Mouse (Mus musculus) A20 (cell line): Measurements from ENCODE around the gene Arhgap44.

Experiments used
- DNase-seq: peaks from one replicate; pipeline ENCODE4 v3.0.0-alpha.2; 2011; ENCODE audit warnings: low read depth, low spot score

Arhgap44 gene

DNA sequence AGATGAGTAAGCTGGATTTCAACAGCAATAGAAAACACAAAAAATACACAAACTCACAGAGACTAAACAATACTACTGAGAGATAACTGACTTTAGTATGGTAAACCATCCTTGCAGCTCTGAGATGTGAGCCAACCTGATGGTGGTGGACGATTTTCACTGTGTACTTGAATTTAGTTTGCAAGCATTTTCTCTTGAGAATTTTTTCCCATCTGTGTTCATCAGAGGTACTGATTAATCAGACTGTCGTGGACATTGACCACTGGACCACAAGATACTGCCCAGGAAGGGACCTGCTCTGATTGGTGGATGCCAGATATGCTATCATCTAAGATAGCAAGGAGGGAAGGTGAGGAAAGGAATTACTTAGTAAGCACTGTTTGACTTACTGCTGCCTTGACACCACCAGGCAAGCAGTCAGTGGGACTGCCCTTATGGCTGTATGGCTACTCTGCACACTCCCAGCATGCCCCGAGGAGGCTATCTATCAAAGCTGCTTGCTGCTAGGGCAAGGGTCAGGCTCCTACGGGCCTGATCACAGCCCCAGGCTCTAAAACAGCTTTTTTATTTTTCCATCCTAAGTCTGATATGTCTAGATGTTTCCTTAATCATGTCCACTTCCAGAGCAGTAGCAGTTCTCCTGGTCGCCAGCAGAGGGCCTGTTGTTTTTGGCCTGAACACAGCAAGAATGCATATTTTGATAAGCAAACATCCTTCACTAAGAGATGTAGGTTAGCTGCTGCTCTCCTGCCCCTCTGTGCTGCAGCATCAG is 74.1 kb downstream of the Arhgap44 start:
- peak; percentile 1 for DNase-seq

DNA sequence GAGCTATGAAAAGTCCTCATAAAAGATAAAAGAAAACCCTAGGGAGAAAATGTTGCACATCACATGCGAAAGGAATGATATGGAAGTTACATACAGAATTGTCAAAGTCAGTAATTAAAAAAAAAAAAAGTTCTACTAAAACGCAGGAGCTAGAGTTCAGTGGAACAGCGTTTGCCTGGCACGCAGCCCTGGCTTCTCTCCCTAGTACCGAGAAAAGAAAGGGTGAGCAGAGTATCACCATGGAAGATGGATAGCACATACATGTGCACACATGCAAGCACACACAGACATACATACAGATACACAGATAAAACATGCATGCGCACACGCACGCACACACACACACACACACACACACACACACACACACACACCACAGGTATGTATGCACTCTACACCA is 82.0 kb downstream of the Arhgap44 start:
- no peak for DNase-seq

DNA sequence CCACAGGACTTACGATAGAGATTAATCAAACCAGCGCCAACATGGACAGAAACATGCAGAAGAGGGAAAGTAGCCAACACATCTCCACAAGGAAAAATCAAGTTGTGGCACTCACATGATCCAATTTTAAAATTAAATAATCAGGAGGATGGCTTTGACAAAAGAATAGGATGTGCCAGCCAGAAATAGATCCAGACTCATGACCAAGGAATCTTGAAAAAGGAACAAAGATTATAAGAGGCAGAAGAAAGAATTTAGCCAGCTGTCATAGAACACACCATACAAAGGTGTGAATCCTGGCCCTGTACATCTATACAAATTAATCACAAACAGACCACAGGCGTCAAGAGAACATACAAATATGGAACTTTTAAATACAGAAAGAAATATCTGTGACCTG is 82.5 kb downstream of the Arhgap44 start:
- no peak for DNase-seq

DNA sequence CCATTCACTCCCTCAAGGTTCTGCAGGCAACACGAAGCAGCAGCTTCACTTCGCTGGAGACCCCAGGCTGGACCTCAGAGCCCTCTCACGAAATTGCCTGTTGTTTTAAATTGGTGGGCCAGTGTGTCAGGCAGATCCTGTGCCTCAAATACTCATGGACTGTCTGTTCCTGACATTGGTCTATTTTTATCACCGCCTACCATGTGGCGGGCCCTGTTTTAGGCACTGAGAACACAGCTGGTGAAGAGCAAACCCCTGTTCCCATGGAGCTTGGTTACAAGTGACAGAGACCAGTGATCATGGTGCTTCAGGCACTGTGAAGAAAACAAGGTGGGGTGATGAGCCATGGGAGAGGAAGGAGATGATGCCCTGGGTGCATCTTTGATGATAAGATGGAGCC is 93.2 kb downstream of the Arhgap44 start:
- DNase-seq = no peak

DNA sequence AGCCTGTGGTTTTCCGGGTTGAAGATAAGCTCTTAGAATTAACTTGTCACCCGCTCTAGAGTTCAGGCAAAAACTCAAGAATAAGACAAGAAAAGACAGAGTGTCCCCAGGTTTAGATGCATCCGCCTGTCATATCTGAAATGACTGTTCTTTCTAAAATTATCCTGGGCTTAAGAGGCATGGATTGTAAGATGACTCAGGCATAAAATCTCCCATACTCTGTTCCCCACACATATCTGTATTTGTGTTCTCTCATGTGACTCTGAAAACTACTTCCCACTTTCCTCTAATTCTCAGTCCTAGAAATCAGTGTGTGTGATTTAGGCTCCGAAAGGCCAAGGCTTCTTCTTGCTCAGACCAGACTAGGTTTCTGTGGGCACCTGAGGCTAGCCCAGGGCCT is 93.7 kb downstream of the Arhgap44 start:
- DNase-seq = no peak

DNA sequence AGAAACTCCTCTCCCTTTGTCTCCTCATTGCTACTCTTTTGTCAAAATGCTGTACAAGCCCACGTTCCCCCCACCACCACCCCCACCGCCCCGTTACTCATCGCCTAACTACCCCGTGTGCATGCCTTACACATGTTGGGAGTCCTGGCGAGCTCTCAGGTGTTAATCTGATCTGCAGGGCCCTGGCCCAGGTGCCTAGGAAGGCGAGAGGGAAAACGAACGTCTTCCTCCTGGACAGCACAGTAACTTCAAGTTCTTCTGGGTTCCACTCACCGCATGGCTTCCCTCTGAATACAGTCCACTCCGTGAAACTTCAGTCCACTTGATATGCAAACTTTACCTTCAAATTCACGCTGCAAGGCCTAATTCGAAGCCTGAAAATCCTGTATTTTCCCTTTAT is 97.6 kb downstream of the Arhgap44 start:
- DNase-seq = no peak

DNA sequence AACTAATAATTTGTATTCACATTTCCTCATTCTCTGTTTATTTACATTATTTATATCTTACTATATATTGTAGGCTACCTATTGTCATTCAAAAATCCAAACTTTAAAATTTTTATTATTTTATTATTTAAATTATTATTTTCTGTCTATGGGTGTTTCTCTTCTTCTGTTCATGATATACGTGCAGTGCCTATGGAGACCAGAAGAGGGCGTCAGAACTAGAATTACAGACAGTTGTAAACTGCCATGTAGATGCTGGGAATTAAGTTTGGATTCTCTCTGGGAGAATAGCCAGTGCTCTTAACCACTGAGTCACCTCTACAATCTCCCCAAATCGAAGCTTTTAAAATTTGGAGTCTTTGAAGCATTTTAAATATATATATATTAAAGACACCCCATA is 101.3 kb downstream of the Arhgap44 start:
- DNase-seq = no peak

DNA sequence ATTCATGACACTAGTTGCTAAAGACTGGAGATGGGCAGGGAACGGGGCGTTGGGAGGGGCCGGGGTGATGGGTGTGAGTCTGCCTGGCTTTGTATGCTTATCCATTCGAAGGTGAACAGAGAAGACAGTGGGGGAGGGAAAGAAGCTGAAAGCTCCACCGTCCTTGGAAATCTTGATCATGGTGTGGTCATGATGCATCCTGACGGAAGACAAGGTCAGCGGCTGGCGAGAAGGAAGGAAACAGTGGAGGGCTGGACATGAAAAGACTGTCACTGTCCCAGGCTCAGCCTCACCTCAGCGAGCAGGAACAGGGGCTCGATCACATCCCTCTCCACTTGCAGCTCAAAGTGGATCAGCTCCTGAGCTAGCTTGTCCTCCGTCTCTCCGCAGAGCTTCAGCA is 103.2 kb downstream of the Arhgap44 start:
- no peak for DNase-seq

DNA sequence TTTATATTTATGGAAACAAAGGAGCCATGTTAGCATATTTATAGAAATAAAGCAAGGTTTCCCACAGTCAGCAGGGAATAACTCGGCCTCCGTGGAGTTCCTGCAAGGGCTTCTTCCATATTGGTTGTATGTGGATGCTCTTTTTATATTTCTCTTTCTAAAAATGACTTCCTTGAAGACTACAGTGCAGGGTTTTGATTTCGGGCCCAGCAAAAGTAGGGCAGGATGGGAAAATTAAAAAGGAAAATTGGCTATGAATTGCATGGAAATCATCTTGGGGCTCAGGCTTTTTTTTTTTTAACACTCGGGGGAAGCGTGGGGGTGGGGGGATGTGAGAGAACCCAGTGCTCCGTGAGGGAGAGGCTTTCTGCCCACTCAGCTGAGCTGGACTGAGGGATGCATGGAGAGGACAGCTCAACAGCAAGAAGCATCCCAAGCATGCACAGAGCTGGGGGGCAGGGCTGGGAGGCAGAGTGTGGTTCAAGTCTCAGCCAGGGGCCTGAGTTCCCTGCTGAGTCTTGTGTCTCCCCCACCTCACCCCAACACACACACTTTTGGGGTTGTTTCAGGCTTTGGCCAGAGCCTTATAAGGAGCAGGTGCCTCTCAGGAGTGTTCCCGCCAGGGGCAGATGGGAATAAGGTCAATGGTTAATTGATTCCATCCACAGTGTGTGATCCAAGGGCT is 104.4 kb downstream of the Arhgap44 start:
- no peak for DNase-seq

DNA sequence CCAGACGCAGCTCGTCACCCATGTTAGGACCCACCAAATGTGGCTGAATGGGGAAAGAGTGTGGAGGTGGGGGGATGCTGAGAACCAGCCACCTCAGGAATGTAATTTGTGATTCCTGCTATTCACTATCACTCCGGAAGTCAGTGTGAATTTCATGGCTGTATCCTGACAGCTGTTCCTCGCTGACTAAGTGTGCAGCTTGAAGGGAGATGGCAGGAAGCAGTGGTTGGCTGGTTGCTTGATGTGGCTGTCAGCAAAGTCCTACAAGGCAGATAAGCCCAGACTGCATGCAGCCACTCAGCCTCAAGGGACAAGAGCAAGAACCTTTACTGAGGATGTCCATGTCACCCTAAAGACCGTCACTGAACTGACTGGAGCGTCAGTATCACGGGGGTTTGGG is 107.2 kb downstream of the Arhgap44 start:
- DNase-seq = no peak

DNA sequence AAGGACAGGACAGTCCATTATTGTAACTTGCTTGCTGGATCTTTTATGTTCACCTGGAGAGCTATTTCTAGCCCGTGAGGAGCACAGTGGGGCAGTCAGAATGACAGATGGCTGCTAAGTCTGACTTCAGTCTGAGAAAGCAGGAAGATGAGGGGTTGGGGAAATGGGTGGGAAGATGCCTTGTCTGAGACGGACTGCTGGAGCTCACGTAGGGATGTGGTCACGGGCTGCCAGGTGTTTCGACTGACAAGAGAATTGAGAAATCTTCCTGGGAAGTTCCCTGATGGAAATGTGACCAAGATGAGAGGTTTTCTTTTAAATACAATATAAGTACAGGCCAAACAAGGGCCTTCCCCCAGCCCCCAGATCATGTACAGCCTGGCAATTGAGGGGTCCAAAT is 108.5 kb downstream of the Arhgap44 start:
- no peak for DNase-seq

DNA sequence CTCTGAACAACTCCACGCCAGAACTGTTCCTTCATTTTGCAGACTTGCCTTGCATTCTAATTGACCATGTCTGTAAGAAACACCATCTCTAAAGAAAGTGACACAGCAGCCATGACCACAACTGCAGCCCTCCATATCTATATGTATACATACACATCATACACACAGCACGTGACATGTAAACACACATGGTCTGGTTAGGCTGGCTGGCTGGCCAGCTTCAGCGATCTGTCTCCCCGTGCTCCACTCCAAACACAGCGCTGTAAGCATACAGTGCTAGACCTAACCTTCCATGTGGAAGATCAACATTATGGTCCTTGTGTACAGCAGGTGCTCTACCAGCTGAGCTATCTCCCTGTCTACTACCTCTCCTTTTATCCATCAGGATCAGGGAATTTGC is 111.9 kb downstream of the Arhgap44 start:
- no peak for DNase-seq

DNA sequence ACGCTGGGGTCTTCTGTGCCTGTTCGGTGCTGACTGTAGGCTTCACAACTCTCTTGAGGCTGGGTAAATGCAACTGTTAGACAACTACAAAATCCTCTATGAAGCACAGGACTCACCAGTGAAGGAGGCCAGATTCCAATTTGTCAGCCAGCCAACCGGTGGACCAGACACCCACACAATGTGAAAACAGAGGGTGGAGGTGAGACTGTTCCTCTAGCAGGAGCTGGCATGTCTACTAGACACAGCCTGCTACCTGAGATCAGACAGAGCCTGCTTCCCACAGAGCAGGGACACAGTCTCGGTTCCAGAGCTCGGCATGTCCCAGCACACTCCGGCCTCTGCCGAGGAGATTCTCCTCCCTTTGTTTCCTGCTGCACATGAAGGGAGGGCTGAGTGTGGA is 113.7 kb downstream of the Arhgap44 start:
- no peak for DNase-seq

DNA sequence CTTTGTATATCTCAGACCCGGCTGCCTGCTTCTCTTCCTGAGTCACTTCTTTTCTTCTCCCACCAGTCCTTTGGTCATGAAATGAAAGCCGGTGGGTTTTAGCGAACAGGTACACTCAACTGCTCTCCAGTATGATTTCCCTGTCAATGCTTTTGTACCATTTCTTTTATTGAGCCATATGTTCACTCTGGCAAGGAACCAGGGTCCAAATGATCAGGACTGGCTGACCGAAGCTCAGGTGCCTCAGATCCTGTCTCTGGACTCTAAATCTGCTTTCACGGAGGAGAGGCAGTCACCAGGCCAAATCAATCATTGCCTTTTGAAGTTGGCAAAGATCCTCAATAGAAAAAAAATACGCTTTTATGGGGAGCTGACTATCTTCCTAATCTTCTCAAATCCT is 122.2 kb downstream of the Arhgap44 start:
- DNase-seq = no peak

DNA sequence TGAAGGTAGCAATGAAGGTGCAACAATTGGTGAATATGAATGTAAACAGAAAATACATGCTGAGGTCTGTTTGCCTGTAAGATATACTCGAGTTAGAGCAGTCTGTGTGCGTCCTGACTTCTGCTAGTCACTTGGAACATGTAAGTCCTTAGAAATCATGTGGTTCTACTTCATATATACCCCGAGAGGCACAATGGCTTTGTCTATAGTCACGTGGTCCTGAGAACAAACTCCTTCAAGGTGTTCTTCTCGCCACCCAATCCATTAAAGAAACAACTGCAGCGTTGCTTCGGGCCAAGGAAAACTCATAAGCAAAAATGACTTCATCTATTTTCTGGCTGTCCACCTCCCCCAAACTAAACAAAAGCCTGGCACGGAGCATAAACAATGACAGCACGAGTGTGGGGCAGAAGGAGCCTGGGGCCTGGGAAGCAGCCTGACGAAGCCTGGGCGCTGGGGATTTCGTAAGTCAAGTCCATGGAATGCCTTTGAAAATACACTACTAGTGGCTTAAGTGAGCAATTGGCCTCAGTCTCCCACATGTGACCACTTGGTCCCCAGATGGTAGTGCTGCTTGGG is 123.2 kb downstream of the Arhgap44 start:
- DNase-seq = no peak

DNA sequence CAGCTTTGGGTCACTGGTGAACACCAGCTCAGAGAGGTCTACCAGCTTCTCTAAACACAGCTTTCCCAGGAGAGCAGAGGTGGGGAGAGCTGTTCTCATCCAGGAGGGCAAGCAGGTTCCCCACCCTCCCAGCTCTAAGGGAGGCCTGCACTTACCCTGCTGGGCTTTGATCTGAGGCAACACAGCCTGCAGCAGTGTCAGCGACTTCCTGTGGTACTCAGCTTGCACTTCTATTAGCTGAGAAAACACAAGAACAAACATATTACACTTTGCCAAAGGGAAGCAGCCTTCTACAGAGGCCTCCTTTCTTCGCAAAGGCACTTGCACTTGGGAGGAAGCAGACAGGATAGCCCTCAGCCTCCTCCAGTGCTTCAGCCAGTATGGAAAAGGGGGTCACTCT is 123.8 kb downstream of the Arhgap44 start:
- no peak for DNase-seq

DNA sequence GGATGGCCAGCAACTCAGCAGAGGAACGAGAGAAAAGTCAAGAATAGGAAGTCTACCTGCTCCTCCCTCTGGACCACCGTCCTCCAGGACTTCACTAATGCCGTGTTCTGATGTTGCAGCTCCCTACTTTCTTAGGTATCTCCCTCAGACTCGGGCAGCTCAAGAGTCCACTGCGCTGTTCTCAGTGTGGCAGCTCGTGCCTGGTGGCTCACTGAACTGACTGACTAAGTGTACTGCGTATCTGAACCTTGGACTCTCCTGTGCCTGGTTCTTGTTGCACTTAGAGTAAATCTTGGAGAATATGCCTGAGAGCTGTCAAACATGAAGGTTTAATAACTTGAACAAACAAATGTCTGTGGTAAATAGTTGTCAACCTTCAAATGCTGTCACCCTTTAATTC is 130.5 kb downstream of the Arhgap44 start:
- no peak for DNase-seq

DNA sequence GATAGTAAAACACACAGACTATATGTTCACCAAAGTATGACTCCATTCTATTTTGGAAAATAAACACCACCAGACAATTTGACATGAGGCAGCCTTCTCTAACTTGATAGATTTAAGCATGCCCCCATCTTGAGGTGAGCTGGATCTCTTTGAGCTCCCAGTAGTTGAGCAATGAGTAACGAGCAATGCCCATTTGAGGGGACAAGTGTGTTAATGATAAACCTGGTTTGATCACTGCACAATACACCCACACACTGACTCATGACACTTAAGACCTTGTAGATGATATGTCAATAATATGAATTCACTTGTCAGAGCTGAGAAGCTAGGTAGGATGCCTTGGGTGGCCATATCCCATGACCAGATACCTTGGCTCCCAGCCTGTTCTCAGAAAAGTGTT is 132.6 kb downstream of the Arhgap44 start:
- DNase-seq = no peak

DNA sequence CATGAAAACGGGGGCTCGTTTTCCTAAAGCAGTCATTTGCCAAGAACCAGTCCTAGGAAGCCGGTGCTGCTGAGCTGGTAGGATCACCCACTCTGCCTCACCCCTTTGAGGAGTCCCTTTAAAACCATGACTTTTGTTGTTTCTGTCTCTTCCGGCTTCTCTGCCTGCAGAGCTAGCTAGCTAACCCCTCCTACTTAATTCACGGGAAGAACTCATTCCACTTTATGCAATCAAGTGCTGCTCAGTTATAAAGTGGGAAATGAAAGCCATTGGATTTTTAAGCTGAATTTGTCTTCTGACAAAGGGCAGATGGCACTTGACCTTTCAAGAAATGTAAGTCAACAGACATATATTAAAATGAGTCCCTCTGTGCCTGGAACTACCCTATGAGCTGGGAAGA is 134.7 kb downstream of the Arhgap44 start:
- DNase-seq = no peak

DNA sequence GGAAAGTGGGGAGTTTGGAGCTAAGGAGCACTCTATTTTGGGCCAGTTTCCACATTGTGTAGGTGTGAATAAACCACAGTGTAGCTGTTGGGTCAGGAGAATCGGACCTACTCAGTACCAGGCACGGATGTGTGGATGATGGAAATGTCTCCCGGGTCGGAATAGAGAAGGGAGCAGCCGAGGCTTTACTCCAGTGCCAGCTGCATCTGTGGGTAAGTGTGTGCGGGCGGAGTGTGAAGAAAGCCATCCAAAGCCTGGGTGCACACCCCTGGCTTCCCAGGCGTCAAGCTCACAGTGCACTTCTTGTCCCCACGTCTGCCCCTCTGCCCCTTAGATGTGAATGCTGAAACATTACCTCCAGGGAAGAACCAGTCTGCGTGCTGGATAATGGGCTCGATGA is 140.0 kb downstream of the Arhgap44 start:
- DNase-seq = no peak

DNA sequence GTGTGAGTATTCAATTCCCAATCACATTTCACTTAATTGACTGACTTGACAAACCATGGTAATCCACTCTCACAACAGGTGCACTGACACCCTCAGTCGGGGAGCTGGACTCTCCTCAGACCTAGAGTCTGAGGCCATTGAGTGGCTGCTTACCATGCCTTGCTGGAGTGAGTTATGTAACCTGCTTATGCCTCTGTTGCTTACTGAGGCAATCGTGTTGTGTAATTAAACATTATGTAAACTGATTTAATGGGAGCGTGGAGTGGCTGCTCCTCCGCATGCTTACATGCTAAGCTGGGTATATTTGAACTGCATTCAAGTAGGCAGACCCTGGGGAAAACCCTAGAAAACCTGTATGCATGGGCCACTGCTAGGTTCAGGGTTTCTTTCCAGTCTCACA is 142.0 kb downstream of the Arhgap44 start:
- no peak for DNase-seq

DNA sequence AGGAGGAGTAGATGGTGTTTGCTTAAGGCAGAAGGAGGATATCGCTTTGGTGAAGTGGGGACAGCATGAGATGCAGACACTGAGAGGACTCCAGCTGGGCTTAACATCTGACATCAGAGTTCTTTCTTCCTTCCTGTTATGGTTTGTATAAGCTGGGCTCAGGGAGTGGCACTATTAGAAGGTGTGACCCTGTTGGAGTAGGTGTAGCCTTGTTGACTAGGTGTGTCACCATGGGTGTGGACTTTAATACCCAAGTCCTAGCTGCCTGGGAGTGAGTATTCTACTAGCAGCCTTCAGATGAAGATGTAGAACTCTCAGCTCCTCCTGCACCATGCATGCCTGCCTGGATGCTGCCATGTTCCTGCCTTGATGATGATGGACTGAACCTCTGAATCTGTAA is 146.0 kb downstream of the Arhgap44 start:
- no peak for DNase-seq

DNA sequence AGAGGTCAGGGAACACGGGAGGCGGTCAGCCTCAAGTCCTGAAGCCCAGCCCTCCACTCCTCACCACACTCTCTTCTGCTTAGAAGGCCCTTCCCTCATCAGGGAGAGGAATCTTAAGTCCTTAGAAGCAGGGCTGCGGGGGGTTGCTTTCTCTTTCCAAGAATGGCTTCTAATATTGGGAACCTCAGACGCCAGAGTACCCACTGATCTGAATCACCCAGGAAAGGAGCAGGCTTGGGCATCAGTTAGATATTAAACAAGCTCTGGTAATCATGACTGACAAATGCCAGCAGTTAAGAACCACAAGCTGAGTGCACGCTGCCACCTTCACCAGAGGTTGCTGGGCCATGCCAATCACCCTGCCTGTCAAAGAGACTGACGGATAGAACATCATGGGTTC is 148.9 kb downstream of the Arhgap44 start:
- no peak for DNase-seq
